Mouse (Mus musculus): Measurements from ENCODE around the gene Stag1.

DNA sequence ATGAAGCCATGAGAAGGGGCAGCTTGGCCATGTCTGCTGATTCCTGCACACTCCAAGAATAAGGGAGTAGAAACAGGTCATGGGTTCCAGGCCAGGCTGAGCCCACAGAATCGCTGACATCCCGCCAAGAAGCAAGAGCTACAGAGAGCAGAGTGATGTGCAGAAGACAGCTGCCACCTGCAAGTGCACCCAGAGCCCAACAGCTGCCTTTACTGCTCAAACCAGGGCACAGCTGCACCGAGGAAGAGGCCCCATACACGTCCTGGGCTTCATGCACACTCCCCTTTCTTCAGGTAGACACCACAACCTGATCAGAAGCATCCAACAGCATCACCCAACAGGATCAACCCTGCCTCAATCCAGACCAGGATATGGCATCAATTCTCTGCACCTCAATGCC lies 396.3 kb downstream of the Stag1 start:
- TF ChIP-seq GATA1 (IDR thresholded peaks at IDR 0.05; ENCODE audit: borderline replicate concordance, low read length) = no peak
- no peak for TF ChIP-seq FLI1 (IDR thresholded peaks at IDR 0.05; ENCODE audit: low read length)

Data from megakaryocyte, embryonic 14.5 days (primary cell).